Mouse (Mus musculus) lung, adult 2 months (tissue): Measurements from ENCODE around the gene Slc8a3.

Experiments used
- CTCF ChIP-seq: fragments of 200-500 bp; IDR thresholded peaks from 2 replicates; pipeline ENCODE4 v1.5.1; 2011; ENCODE audit warnings: mild to moderate bottlenecking, low read length, control low read depth; ENCODE audit not compliant: insufficient read depth
- POLR2A ChIP-seq: fragments of 200-500 bp; IDR thresholded peaks from 2 replicates; pipeline ENCODE4 v1.6.1; 2011; ENCODE audit warnings: low read depth, mild to moderate bottlenecking, control low read depth, low read length, borderline replicate concordance; ENCODE audit errors: extremely low read depth

- no peak for TF ChIP-seq CTCF
- no peak for TF ChIP-seq POLR2A
Observed at GRCm38 (mm10) chr12:81159947-81160346, 173.0 kb downstream of the Slc8a3 start.
